Mouse (Mus musculus) adipocyte (in vitro differentiated cells): ENCODE data around the gene Lnx2.

Experiments used
- DNase-seq: peaks from one replicate; pipeline ENCODE4 v3.0.0-alpha.2; 2016; ENCODE audit warnings: low spot score

The Lnx2 gene

DNA sequence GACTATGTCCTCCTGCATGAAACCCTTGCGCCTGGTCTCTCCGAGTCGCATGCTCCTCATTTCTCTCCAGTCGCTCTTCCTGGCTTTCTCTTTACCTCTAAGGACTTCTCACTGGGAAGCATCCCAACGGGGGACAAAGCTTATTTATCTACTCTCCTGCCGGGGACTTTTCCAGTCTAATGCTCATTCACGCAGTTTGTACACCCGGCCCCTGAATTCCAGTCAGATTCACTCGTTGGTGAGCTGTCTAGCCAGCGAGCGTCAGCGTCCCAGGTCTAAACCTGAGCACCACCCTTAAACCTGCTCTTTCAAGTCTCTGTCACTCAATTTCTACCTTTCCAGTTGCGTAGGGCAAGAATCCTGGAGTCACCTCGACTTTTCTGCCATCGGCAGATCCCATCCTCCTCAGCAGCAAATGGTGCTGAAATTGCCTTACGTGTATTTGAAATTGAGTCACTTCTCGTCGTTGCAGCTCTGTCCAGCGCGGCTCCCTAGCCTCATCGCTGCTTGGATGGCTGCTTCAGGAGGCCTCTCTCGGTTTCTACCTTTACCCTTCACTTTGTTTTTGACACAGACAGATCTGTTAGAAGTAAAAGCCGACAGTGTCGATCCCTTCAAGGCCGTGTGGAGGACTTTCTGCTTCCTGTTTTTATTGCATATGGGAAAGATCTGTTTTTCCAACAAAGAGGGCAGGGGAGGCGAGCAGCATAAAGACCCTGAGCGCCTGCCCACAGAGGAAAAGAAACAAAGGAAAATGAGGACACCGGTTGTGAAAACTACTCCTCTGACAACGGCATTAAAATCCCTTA is 24.7 kb downstream of the Lnx2 start:
- no peak for DNase-seq

GRCm38 (mm10) chr5:147050816-147051499 is 25.4 kb downstream of the Lnx2 start:
- DNase-seq: peak; percentile 72

GRCm38 (mm10) chr5:147049544-147050209 is 26.7 kb downstream of the Lnx2 start:
- no peak for DNase-seq

DNA sequence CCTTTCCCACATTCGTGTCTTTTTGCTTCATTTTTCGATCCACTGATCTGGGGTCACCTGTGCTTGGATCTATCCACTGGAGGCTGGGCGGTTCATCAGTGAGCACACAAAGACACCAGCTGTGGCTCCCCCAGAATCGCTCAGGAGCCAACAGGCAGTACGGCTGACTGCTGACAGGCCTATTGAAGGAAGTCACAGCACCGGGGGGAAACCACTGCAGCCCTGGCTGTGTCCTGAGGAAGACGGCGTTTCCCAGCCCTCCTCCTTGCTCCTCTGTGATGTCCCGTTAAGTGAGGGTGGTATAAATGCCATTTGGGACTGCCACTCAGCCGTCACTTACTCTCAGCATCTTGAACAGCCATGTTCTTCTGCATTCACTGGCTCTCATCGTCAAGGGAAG is 30.5 kb downstream of the Lnx2 start:
- DNase-seq: no peak

GRCm38 (mm10) chr5:147045311-147045710 is 31.1 kb downstream of the Lnx2 start:
- DNase-seq: no peak

- no peak for DNase-seq
Observed at GRCm38 (mm10) chr5:147043240-147043844, 33.0 kb downstream of the Lnx2 start.

- DNase-seq: no peak
Observed at GRCm38 (mm10) chr5:147041965-147042937, 34.1 kb downstream of the Lnx2 start.

- no peak for DNase-seq
Observed at GRCm38 (mm10) chr5:147039394-147039793, 37.0 kb downstream of the Lnx2 start.

DNA sequence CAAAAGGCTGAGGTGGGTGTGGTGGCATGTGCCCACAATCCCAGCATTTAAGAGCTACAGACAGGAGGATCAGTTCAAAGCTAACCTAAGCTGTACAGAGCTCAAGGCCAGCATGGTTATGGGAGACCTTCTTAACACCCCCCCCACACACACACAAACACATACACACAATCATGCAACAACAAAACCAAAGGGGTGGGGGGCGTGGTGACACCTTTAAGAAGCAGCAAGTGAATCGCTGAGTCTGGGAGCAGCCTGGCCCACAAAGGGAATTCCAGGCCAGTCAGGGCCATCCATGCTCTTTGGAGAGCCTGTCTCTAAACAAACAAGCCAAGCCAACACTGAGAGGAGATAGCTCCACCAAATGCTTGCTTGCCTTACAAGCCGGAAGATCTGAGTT is 38.8 kb downstream of the Lnx2 start:
- no peak for DNase-seq

DNA sequence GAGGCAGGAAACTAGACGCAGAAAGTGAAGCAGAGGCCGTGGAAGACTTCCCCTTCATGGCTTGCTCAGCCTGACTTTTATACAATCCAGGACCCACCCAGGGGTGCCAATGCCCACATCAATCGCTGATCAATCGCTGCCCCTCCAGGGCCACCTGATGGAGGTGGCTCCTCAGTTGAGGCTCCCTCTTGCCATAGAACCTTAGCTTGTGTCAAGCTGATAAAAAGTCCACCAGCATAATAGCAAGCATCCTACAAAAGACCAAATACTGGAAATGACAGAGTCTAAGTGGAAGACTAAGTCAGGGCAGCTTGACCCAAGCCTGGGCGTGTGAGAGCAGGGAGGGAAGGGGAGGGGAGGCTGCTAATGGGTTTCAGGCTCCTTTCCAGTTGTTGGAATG is 39.7 kb downstream of the Lnx2 start:
- no peak for DNase-seq

- no peak for DNase-seq
Observed at GRCm38 (mm10) chr5:147036028-147036427, 40.4 kb downstream of the Lnx2 start.

- DNase-seq: no peak
Observed at GRCm38 (mm10) chr5:147035301-147035700, 41.1 kb downstream of the Lnx2 start.

DNA sequence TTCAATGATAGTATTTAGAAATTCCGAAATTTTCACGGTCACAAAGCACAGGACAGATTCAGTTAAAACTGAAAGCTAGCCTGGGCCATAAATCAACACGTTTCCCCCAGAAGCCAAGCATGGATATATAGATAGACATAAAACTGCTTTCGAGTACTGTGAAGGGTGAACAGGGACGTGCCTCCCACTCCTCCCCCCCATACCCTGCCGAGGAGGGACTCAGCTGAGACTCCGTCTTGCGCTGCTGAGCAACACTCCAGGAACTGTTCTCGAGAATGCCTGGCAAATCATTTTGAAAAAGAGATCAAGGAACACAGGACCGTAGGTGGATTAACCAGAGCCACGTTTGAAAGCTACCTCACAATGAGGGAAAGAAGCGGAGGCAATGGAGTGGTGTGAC is 42.1 kb downstream of the Lnx2 start:
- DNase-seq: no peak

- DNase-seq: no peak
Observed at GRCm38 (mm10) chr5:147033155-147033554, 43.2 kb downstream of the Lnx2 start.

DNA sequence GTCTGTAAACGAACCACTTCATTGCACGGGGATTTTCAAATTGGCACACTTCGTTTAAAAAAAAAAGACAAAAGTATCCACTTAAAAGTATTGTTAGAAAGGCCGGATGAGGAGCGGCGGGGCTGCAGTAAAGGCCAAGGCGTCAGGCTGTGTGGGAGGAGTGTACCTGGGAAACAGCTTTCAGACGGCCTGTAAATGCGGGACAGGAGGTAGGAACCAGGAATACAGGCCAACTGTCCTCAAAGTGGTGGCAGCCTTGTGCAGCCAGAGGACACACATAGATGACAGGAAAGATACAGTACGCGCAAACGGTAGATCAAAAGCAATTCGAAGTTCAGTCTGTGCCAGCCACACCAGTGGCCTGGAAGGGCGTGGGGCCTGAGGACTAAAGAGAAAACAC is 45.1 kb downstream of the Lnx2 start:
- DNase-seq: no peak

DNA sequence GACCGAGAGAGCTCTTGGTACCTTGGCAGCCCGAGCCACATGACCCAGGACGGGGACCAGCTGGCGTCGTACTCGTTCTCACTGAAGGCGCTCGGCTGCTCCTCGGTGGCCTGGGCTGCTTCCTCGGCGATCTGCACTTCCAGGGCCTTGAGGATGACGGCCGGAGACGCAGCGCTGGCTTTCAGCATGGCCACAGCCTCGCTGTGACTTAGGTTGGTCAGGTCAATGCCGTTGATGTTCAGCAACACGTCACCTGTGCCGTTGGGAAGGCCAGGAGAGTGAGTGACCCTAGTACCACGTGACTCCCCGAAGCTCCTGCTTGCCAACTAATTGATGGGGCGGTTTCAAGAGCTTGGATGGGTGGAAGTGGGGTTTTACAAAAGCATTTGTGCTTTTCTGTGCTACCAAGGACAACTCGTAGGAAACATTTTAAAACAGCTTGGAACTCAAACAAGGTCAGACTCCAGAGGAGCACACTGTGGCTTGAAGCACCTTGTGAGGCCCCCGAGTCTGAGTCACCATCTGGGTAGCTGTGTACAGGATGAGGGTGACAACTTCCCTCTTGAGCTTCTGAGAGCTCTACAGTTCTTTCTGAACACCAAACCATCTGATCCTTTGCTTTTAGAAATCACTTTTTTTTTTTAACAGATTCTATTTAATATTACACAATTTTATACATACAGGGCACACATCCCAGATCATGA is 51.9 kb downstream of the Lnx2 start:
- DNase-seq: no peak

DNA sequence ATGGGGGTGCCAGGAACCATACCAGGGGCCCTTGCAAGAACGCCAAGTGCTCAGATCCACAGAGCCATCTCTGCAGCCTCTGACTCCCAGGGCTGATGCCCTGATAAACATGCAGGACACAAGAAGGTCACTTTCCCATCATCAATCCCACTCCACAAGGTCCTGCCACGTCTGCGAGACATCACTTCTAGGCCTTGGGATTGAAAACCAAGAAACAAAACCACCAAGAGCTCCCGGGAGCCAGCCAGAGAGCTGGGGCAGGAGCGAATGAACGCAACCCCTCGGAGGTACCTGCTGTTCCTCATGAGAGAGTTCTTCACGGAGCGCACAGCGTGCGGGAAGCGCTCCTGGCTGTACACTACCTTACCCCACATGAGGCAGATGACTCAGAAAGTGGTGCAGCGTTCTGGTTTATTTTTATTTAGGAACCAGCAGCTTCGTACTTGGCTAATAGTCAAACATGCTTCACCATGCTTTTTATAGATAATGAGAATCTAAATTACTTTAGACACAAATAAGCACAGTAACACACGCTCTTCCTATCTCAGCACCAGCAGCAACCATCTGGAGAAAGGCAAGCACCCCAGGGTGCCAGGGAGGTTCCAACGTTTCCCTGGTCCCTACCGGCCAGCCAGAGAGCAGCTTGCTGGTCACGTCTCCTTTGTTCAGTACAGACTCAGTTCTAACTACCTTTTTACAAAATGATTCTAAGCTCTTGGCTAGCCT is 53.0 kb downstream of the Lnx2 start:
- DNase-seq: no peak

GRCm38 (mm10) chr5:147021546-147022265 is 54.7 kb downstream of the Lnx2 start:
- DNase-seq: no peak

DNA sequence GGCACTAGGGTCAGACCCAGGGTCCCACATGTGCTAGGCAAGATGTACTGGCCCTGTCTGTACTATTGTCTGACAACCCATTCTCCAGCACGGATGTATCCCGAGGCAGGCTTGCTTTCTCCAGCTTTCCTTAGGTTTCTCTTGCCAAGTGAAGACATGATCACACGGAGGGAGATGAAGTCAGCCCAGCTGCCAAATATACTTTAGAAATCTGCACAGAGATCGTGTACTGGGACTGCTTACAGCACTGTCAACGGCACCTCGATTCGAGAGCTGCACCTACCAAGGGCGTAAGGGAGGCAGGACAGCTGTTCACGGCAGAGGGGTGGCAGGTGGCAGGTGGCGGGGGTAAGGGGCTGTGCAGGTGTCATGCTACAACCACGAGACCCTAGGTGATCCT is 55.8 kb downstream of the Lnx2 start:
- no peak for DNase-seq
